Mouse (Mus musculus): ENCODE measurements around the gene Enox1.

Enox1 gene

GRCm38 (mm10) chr14:77375618-77376017 is 219.1 kb downstream of the Enox1 start:
- DNase-seq, result peak in 1 of 2 experiments; percentile 38

DNA sequence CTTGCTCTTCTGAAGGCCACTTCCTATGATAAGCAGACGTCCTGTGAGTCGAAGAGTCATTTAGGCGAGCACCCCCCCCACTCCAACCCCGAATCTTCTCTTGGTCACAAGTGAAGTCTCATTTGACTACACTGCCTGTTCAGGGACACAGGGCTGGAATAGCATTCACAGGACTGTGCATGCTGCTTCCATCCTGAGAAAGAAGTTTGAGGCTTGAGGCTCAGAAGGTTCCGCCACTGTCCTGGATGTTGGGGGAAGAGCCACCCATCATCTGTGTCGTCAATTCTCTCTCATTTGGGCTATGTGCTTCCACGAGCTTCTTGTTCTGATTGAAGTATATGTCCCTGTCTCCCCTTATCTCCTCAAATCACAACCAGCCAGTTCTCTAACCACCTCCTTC is 220.2 kb downstream of the Enox1 start:
- DNase-seq, result no peak

GRCm38 (mm10) chr14:77377439-77377838 is 220.9 kb downstream of the Enox1 start:
- DNase-seq, result no peak

DNA sequence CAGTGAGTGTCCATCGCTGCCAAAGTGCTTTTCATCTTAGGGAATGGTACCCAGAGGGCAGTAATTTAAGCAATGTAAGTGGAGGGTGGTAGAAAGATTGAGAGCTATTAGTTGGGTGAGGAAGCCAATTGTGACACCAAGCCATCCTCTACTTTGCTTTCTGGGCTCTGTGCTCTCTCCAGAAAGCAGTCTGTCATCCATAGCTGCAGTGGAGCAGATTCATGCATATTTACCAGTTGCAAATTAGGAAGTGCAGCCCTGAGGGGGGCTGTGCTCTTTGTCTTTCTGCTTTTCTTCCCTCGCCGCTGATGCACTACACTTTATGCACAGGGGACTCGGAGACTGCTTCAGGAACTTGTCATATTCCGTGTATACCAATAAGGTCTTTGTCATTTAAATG is 221.3 kb downstream of the Enox1 start:
- DNase-seq, result no peak

DNA sequence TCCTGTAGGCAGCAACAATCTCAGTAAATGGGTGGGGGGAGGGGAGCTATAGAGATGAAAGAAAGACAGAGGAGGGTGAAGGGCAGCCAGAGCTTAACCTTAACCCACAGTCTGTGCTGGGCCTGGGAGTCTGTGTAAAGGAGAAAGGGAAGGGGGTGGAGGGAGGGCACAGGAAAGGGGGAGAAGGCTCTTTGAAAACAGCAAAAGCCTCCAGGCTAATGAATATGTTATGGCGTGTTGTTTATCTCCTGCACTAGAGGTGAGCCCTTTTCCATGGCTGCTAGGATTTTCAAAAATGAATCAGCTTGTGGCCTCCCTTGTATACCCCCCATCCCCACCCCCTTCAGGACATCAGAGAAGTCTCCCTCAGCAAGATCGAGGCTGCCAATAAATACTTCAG is 225.0 kb downstream of the Enox1 start:
- DNase-seq, result no peak

DNA sequence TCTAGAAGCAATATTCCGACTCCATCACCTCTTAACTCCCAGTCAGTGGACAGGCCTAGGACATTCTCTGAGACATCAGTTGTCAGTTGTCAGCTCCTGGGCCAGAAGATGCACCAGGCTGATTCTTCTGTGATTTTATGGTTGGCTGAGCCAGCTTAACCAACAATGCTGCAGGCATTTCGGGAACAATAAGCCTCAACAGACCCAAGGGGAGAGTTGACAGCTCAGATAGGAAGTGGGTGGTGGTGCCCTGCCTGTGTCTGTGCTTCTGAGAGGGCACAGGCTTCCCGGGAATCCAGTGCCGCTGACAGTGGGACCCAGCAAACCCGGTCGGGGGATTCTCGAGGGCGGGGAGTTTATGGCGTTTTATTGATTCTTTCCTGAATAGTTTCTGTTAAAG is 229.1 kb downstream of the Enox1 start:
- DNase-seq, result no peak

- DNase-seq, result peak; percentile 38 to 45
Observed at GRCm38 (mm10) chr14:77387877-77388276, 231.3 kb downstream of the Enox1 start.

DNA sequence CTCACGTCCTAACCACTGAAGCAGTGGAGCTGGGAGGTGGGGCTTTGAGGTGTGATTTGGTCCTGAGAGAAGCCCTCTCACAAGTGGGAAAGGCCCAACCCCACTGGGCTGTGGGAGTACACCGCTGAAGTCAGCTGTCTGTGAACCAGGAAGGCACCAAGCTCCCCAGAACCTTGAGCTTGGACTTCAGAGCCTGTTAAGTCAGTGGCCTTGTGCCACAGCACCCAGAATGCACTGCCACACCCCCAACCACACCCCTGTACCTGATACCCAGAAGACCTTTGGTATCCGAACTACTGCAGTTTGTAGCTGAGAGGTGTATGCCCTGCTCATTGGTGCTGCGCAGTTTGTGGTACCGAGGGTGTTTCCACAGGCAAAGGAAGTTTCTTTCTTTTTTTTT is 232.7 kb downstream of the Enox1 start:
- DNase-seq, result no peak

DNA sequence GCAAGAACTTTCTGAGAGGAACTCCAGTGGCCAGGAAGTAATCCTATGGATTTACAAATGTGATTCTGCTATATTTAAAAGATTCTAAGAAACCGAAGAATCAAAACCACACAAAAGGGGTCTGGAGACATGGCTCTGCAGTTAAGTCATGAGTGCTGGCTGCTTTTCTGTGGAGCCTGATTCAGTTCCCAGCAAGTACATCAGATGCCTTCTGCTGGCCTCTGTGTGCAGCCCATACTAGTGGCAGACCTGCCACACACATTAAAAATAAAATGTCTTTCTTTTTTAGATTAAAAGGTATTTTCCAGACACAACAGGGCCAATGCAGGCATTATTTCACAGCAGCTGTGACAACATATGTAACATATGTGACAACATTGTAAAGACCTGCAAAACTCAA is 235.9 kb downstream of the Enox1 start:
- peak; percentile 35 to 42 for DNase-seq

GRCm38 (mm10) chr14:77406241-77407114 is 249.9 kb downstream of the Enox1 start:
- no peak for DNase-seq

- DNase-seq, result no peak
Observed at GRCm38 (mm10) chr14:77409271-77409940, 252.8 kb downstream of the Enox1 start.

- no peak for DNase-seq
Observed at GRCm38 (mm10) chr14:77410354-77410753, 253.8 kb downstream of the Enox1 start.

DNA sequence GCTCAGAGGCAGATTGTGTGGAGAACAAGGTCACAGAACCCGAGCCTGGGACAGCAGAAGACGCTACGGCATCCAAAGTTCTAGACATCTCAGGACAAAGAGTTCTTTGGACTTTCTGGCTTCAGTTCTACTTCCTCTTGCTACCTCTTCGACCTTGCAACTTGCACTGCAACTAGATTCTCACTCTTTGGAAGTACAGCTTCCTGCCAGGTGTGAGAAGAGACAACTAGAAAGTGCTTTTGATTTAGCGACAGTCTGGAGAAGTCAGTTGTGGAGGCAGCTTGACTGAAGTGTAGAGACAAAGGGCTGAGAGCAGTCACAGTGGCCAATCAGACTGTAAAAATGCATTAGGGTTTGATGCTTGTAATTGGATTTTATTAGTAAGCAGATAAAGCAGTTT is 256.5 kb downstream of the Enox1 start:
- no peak for DNase-seq

- no peak for DNase-seq
Observed at GRCm38 (mm10) chr14:77416358-77416757, 259.8 kb downstream of the Enox1 start.

GRCm38 (mm10) chr14:77421031-77421430 is 264.5 kb downstream of the Enox1 start:
- DNase-seq, result peak in 1 of 2 experiments; percentile 15

DNA sequence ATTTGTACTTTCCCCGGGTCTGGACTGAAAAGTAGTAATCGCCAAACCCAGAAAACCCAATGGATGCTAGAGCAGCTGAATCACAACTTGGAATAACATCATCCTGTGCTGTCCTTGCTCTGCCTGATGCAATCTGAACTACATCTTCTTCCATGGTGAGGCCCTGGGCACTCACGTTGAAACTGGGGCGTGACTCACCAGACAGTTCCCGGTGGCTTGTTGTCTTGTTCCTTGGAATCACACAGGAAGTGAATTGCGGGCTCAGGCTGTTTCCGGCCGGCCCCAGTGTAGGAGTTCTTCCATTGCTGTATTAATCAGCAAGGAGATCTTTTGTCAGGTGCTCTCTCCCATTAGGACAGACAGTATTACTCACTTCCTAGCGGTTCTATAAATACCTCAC is 266.6 kb downstream of the Enox1 start:
- DNase-seq, result peak in 1 of 2 experiments; percentile 5

GRCm38 (mm10) chr14:77439426-77439825 is 282.9 kb downstream of the Enox1 start:
- DNase-seq, result no peak

- DNase-seq, result peak in 1 of 2 experiments; percentile 25
Observed at GRCm38 (mm10) chr14:77440805-77441204, 284.2 kb downstream of the Enox1 start.

DNA sequence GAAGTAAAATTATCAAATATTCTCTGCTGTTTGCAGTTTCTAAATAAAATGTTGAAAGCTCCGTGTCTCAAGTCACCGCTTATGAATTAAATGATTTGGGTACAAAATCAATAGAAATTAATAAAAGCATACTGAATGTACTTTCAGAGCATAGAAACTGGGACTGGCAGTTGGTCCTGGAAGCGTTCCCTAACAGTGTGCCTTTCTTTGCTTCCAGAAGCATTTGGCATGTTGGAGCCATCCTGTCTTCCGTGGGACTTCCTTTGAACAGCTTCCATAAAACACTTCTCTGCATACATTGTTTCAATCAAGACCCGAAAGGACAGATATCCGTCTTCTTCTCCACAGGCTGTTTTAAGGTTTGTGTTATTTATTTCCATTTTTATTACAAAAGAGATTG is 285.0 kb downstream of the Enox1 start:
- peak; percentile 20 to 44 for DNase-seq

DNA sequence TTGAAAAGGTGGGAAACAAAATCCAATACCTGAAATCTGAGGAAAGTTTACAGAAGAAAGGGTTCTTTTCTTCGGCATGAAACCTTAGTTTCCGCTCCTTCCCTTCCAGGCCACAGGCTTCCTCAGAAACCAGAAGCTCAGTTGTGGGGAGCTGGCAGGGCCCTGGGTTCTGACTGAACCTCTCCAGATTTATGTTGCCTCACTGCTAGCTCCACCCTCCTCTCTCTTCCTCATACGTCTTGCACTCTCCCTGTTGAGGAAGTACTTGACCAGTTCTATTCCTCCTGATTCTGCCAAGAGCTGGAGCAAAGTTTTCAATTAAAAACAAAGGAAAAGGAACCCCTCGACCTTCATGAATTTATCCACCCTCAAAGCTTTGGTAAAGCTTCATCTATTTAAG is 291.4 kb downstream of the Enox1 start:
- DNase-seq, result no peak

- no peak for DNase-seq
Observed at GRCm38 (mm10) chr14:77451916-77452315, 295.4 kb downstream of the Enox1 start.

- no peak for DNase-seq
Observed at GRCm38 (mm10) chr14:77456066-77456465, 299.5 kb downstream of the Enox1 start.

GRCm38 (mm10) chr14:77456876-77457275 is 300.3 kb downstream of the Enox1 start:
- DNase-seq, result peak; percentile 44 to 61

DNA sequence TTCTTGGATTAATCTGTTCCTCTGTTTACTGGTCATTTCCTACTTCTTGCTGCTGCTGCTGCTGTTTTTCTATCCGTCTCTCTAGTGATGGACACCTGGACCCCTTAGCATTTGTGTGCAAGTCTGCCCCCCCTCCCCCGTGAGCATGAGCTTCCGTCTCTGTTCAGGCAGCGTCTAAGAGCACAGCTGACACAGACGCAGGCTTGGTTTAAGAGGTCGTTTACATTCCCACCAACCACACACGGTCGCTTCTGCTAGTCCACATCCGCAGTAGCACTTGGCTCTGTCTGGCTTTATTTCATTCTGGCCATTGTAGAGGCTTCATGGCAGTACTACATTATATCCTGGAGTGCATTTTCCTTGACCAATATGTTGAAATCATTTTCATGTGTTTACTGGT is 301.7 kb downstream of the Enox1 start:
- no peak for DNase-seq
